Mouse (Mus musculus) naive thymus-derived CD4-positive, alpha-beta T cell, adult 2 months (primary cell): Measurements from ENCODE around the gene Sufu.

ENCODE experiments used
- DNase-seq: peaks from one replicate; pipeline ENCODE4 v3.0.0-alpha.2; 2011; ENCODE audit warnings: low read depth

Sufu gene

DNA sequence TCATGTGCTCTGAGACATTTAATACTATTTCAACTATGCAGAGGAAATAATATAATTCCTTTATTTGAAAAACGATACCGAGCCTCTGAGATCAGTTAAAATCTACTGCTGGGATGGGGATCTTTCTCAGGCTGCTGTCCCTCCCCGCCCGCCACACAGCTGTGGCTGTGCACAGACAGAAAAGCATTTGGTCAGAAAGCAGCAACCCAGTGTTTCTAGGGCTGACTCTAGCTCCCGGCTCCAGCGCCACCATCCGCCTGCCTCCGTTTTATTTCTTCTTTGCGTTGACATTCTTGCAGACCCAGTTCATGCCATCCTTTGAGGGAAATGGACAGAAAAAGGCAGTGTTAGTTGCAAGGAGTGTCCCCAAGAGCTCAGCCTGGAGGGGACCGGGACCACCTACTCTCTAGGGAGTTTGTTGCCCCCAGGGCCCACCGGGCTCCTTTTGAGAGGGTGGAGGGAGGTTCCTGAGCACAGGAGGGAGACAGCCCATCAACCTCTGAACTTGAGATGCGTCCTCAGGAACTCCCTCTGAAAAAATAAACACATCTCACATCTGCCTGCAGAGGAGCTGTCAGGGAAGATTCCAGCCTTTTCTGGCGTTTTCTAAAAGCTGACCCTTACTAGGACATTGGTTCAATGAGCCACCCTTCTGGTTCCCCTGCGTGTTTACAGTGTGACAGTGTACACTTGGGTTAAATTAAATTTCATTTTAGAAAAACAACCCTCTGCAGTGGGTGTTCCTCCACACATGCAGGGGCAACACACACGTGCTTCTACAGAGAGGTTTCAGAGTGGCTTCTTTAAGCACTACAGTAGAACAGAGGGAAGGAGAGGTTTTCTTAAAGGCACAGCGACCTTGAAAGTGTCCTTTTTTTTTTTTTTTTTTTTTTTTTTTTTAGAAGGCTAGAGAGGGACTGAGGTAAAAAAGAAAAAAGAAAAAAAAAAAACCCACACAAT, 134.7 kb downstream of the Sufu start:
- DNase-seq = no peak

- no peak for DNase-seq
Observed at GRCm38 (mm10) chr19:46532031-46532688, 135.5 kb downstream of the Sufu start.

DNA sequence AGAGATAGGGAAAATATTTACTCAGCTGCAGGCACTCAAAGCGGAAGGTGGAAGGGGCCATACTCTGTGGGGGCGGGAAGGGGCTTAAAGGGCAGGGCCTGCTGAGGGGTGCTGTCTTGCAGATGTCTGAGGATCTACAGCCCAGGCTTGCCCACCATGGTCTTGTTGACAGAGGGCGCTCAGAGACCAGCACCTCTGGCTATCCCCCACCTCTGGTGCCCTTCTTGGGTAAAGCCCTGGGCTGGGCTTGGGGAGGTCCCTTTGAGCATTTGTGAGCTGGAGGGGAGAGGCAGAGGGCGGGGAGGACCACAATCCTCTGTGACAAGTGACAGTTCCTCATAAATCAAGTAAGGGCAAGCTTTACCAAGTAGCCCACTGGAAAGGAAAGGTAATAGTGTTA, 136.4 kb downstream of the Sufu start:
- DNase-seq = no peak

DNA sequence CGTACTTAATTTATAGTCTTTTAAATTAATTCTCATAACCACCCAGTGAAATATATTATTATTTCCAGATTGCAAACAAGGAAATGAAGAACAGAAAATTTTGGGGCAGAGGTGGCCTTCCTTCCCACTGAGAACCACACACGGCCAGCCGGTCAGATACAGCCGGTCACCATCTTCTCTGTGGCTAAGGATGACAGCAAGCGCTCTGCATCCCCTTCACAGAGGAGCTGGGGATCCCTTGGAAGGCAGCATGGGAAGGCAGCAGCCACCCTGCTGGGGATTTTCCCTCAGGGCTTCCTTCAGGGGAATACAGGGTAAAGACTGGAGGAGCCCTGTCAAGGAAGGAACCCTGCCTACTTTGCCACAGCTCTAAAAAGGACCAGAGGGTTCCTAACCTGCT, 136.8 kb downstream of the Sufu start:
- DNase-seq = no peak

- no peak for DNase-seq
Observed at GRCm38 (mm10) chr19:46534542-46535098, 137.9 kb downstream of the Sufu start.

GRCm38 (mm10) chr19:46537357-46537756, 140.7 kb downstream of the Sufu start:
- DNase-seq = no peak

- no peak for DNase-seq
Observed at GRCm38 (mm10) chr19:46538213-46538612, 141.5 kb downstream of the Sufu start.
